In the genomic region with DNA sequence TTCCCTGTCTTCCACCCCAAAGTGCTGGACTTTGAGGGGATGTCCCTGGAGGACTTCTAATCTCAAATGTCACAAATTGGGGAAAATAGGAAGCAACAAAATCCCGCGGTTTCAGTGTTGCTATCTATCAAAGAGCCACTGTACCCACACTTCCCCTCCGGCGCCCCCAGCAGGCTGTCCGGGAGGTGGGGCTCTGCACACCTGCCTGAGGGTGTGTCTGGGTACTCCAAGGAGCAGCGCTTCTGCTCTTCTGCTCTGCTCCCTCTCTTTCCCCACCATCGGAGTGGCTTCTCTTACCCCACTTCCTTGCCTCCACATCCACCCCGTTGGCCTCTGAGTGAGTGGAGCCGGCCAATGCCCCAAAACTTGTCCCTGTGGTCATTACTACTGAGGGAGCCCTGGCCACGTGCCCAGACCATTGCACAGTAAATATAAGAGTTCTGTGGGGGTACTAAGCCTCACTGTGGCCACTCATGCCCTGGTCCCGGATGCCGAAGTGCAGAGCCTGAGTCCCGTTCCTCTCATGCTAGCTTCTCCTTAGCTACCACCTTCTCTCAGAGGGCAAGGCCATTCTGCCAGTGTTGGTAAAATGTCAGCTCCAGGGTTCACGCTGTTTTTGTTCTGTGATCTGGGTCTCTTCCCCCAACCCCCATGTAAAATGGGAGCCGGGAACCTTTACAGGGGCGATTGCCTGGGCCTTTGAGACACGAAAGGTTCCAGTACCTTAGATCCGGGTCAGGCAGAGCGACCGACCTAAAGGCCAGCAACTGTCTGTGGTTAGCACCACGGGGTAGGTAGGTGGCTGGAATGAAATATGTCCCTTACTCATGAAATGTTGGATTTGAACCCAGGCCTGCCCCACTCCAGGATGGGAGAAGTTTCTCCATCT, we compare ENCODE assay signal across 9 mouse cellular contexts. TPM values are rescaled to one million over a fixed set of nuclear protein-coding genes. Genes with fewer than 3 reads are reported as not detected.
A peak's percentile ranks its signal among the peaks of the same experiment; 100 is the strongest.
DNase-seq lines count a peak whose midpoint lies in the region; ATAC-seq lines count a peak whose summit lies in the region.
"Had no signal": no experiment of that assay in that cellular context is flagged by ENCODE, and none has a peak within 500 bp of the region (broad histone marks: within the 10 kb centered on the region; RNA-seq: fewer than 3 reads in every experiment).

No protein-coding gene starts in this region.

- H3K4me3 ChIP-seq in forebrain, embryonic 11.5 days (ENCODE audit: low read depth, low read length), result 0 out of 2 replicates have a peak overlapping the region, but pooled peaks have one; percentile 1
- H3K4me3 ChIP-seq in intestine, embryonic 14.5 days (ENCODE audit: low read depth, low read length), result peak overlapping the region; percentile 57
- H3K4me3 ChIP-seq in lung, embryonic 16.5 days (ENCODE audit: low read length), result peak overlapping the region; percentile 79

- H3K4me2 ChIP-seq in forebrain, embryonic 11.5 days (ENCODE audit: low read depth, low read length, severe bottlenecking), result no peak overlapping the region
- H3K4me2 ChIP-seq in intestine, embryonic 14.5 days (ENCODE audit: low read length), result peak overlapping the region; percentile 73
- peak overlapping the region; percentile 75 for H3K4me2 ChIP-seq in lung, embryonic 16.5 days (ENCODE audit: low read depth, low read length)

- ATAC-seq in forebrain, embryonic 11.5 days (replicated peaks; ENCODE audit: low FRiP score), result no peak
- no peak for ATAC-seq in intestine, embryonic 14.5 days (replicated peaks; ENCODE audit: low FRiP score, low TSS enrichment, low read depth)
- no peak for ATAC-seq in lung, embryonic 16.5 days (ENCODE audit: low read depth)

- no peak overlapping the region for H3K27ac ChIP-seq in forebrain, embryonic 11.5 days (ENCODE audit: low read depth, low read length)
- H3K27ac ChIP-seq in intestine, embryonic 14.5 days (ENCODE audit: low read depth), result peak overlapping the region; percentile 95
- H3K27ac ChIP-seq in lung, embryonic 16.5 days (ENCODE audit: low read length), result peak overlapping the region; percentile 99

- peaks cover 18% of the 10 kb centered on the region for H3K4me1 ChIP-seq in forebrain, embryonic 11.5 days (replicated peaks; ENCODE audit: control insufficient read depth, insufficient read depth, low read length)
- H3K4me1 ChIP-seq in intestine, embryonic 14.5 days (replicated peaks; ENCODE audit: control insufficient read depth, insufficient read depth, low read length), result peaks cover 45% of the 10 kb centered on the region
- peaks cover 73% of the 10 kb centered on the region for H3K4me1 ChIP-seq in lung, embryonic 16.5 days (replicated peaks; ENCODE audit: control insufficient read depth, insufficient read depth, low read length)

- H3K9me3 ChIP-seq in forebrain, embryonic 11.5 days (ENCODE audit: control insufficient read depth, low read length), result no peaks in the 10 kb centered on the region
- no peaks in the 10 kb centered on the region for H3K9me3 ChIP-seq in intestine, embryonic 14.5 days (ENCODE audit: control insufficient read depth, low read length)
- H3K9me3 ChIP-seq in lung, embryonic 16.5 days (ENCODE audit: control insufficient read depth, low read length), result no peaks in the 10 kb centered on the region

- H3K36me3 ChIP-seq in forebrain, embryonic 11.5 days (ENCODE audit: control insufficient read depth, insufficient read depth, low read length), result no peaks in the 10 kb centered on the region
- H3K36me3 ChIP-seq in intestine, embryonic 14.5 days (ENCODE audit: control insufficient read depth, insufficient read depth, low read length), result peaks cover 10% of the 10 kb centered on the region; the same call in 1 of the 2 replicates
- peaks cover 16% of the 10 kb centered on the region for H3K36me3 ChIP-seq in lung, embryonic 16.5 days (ENCODE audit: control insufficient read depth, insufficient read depth, low read length)
- H3K36me3 ChIP-seq: G1E had no signal

- no peak overlapping the region; the same call in 1 of the 2 replicates for H3K9ac ChIP-seq in forebrain, embryonic 11.5 days (ENCODE audit: low read length)
- H3K9ac ChIP-seq in intestine, embryonic 14.5 days (ENCODE audit: low read length), result peak overlapping the region; percentile 91
- H3K9ac ChIP-seq in lung, embryonic 16.5 days (ENCODE audit: low read length), result peak overlapping the region; percentile 96

- intact Hi-C loops in heart, postnatal 25 days (cut with DNase I), result no loop called here

- DNase-seq in heart, adult 18-20 months, result peak; percentile 46 to 63
- DNase-seq in heart, postnatal 25 days (ENCODE audit: low spot score), result no peak
- DNase-seq in forebrain, embryonic 11.5 days (ENCODE audit: low spot score), result no peak
- DNase-seq in intestine, embryonic 14.5 days (ENCODE audit: low spot score), result peak; percentile 70
- DNase-seq in testis, postnatal 10 days (ENCODE audit: low spot score), result peak; percentile 65
- no peak for DNase-seq in yolk sac, embryonic 10.5 days (ENCODE audit: low spot score)
- no peak for DNase-seq in spleen, postnatal 4 days (ENCODE audit: low spot score in 2 of 2)

- 39% methylated on average over 21 of the region's 21 CpGs for WGBS in forebrain, embryonic 11.5 days
- WGBS in intestine, embryonic 14.5 days, result 27% methylated on average over 21 of the region's 21 CpGs
- 18% methylated on average over 21 of the region's 21 CpGs for WGBS in lung, embryonic 16.5 days

- H3K27me3 ChIP-seq in forebrain, embryonic 11.5 days (ENCODE audit: control insufficient read depth, insufficient read depth, low read length), result peaks cover 40% of the 10 kb centered on the region
- H3K27me3 ChIP-seq in intestine, embryonic 14.5 days (replicated peaks; ENCODE audit: control insufficient read depth, insufficient read depth, low read length), result no peaks in the 10 kb centered on the region
- H3K27me3 ChIP-seq in lung, embryonic 16.5 days (ENCODE audit: control insufficient read depth, insufficient read depth, low read depth, low read length), result no peaks in the 10 kb centered on the region

RNA-seq across cellular contexts. Expression of a gene that starts 1.4 kb away (rescaled TPM):
- 10 to 100 TPM; 26.3 to 27.9 TPM for total RNA-seq in heart, adult 18-20 months (2021)
- total RNA-seq in heart, postnatal 25 days (2021), result 10 to 100 TPM; 34.1 to 41.0 TPM
- 9.6 and 10.4 TPM in 2 replicates for polyA plus RNA-seq in forebrain, embryonic 11.5 days (2014; fragmentation: Nextera tagmentation; extraction: Ambion mirVana)
- polyA plus RNA-seq in intestine, embryonic 14.5 days (2014; fragmentation: Nextera tagmentation; extraction: Ambion mirVana), result 44.9 and 45.7 TPM in 2 replicates
- 113 TPM in 2 replicates for polyA plus RNA-seq in lung, embryonic 16.5 days (2015; fragmentation: Nextera tagmentation; extraction: Ambion mirVana)
- polyA plus RNA-seq: G1E had no signal

RNA-seq across cellular contexts. Expression of a gene that starts 11.5 kb away (rescaled TPM):
- not detected for total RNA-seq in heart, adult 18-20 months (2021)
- under 1 TPM; 0.62 to 0.64 TPM for total RNA-seq in heart, postnatal 25 days (2021)
- polyA plus RNA-seq in forebrain, embryonic 11.5 days (2014; fragmentation: Nextera tagmentation; extraction: Ambion mirVana), result not detected in 2 replicates
- 776 and 848 TPM in 2 replicates for polyA plus RNA-seq in intestine, embryonic 14.5 days (2014; fragmentation: Nextera tagmentation; extraction: Ambion mirVana)
- polyA plus RNA-seq in lung, embryonic 16.5 days (2015; fragmentation: Nextera tagmentation; extraction: Ambion mirVana), result 1.0 and 1.2 TPM in 2 replicates
- total RNA-seq: G1E had no signal
- polyA plus RNA-seq: G1E had no signal

RNA-seq across cellular contexts. Expression of a gene that starts 33.2 kb away (rescaled TPM):
- total RNA-seq in heart, adult 18-20 months (2021), result 10 to 100 TPM; 40.3 to 45.2 TPM
- total RNA-seq in heart, postnatal 25 days (2021), result 10 to 100 TPM; 41.6 to 43.8 TPM
- polyA plus RNA-seq in forebrain, embryonic 11.5 days (2014; fragmentation: Nextera tagmentation; extraction: Ambion mirVana), result 45.0 and 47.8 TPM in 2 replicates
- polyA plus RNA-seq in intestine, embryonic 14.5 days (2014; fragmentation: Nextera tagmentation; extraction: Ambion mirVana), result 38.1 and 44.4 TPM in 2 replicates
- 58.3 and 63.1 TPM in 2 replicates for polyA plus RNA-seq in lung, embryonic 16.5 days (2015; fragmentation: Nextera tagmentation; extraction: Ambion mirVana)

RNA-seq across cellular contexts. Expression of a gene that starts 41.0 kb away (rescaled TPM):
- 10 to 100 TPM; 14.1 to 14.5 TPM for total RNA-seq in heart, adult 18-20 months (2021)
- 10 to 100 TPM; 14.8 to 18.3 TPM for total RNA-seq in heart, postnatal 25 days (2021)
- 2.3 and 2.7 TPM in 2 replicates for polyA plus RNA-seq in forebrain, embryonic 11.5 days (2014; fragmentation: Nextera tagmentation; extraction: Ambion mirVana)
- 7.3 and 8.6 TPM in 2 replicates for polyA plus RNA-seq in intestine, embryonic 14.5 days (2014; fragmentation: Nextera tagmentation; extraction: Ambion mirVana)
- 6.1 and 6.2 TPM in 2 replicates for polyA plus RNA-seq in lung, embryonic 16.5 days (2015; fragmentation: Nextera tagmentation; extraction: Ambion mirVana)
- total RNA-seq: G1E had no signal
- polyA plus RNA-seq: G1E had no signal

RNA-seq across cellular contexts. Expression of a gene that starts 55.6 kb away (rescaled TPM):
- total RNA-seq in heart, adult 18-20 months (2021), result under 1 TPM; 0.10 to 0.27 TPM
- under 1 TPM in 1 of 2 experiments, not detected in 1; 0.18 TPM for total RNA-seq in heart, postnatal 25 days (2021)
- 0.13 TPM in 1 of 2 replicates, not detected in the other for polyA plus RNA-seq in forebrain, embryonic 11.5 days (2014; fragmentation: Nextera tagmentation; extraction: Ambion mirVana)
- 0.62 and 0.86 TPM in 2 replicates for polyA plus RNA-seq in intestine, embryonic 14.5 days (2014; fragmentation: Nextera tagmentation; extraction: Ambion mirVana)
- 0.16 and 0.59 TPM in 2 replicates for polyA plus RNA-seq in lung, embryonic 16.5 days (2015; fragmentation: Nextera tagmentation; extraction: Ambion mirVana)

Comparison
In these comparisons a context has a peak if more than half of its experiments do, and no peak if none do; other contexts are left out.
1. DNase-seq: peak in heart, adult 18-20 months (2 of 2), intestine, embryonic 14.5 days (single experiment) and testis, postnatal 10 days (single experiment); none in heart, postnatal 25 days (single experiment), forebrain, embryonic 11.5 days (single experiment), yolk sac, embryonic 10.5 days (single experiment) and spleen, postnatal 4 days (0 of 2).
2. H3K4me3 ChIP-seq: peak in every context shown above with its lines; median percentile 79 in lung, embryonic 16.5 days; 57 in intestine, embryonic 14.5 days; 1 in forebrain, embryonic 11.5 days.
3. RNA of a gene that starts 11.5 kb away (polyA plus RNA-seq): 776 to 848 TPM in intestine, embryonic 14.5 days; 1.0 to 1.2 TPM in lung, embryonic 16.5 days and not detected in forebrain, embryonic 11.5 days; every median in the first group is over 100 times any median in the second.